Mouse (Mus musculus): ENCODE measurements around the gene Rnf216. TPM values are rescaled to one million over a fixed set of nuclear protein-coding genes. Genes with fewer than 3 reads are reported as not detected.

Rnf216 gene
- total RNA-seq, 2 experiments from 2014 or later, result 38.2 to 43.8 TPM

- no peak for ATAC-seq (replicated peaks; ENCODE audit: poor library complexity)
Measured at GRCm38 (mm10) chr5:143103231-143103630, 9.6 kb downstream of the Rnf216 start.

GRCm38 (mm10) chr5:143101626-143102025, 11.2 kb downstream of the Rnf216 start:
- no peak for ATAC-seq (replicated peaks; ENCODE audit: poor library complexity)

GRCm38 (mm10) chr5:143095256-143095655, 17.5 kb downstream of the Rnf216 start:
- ATAC-seq (replicated peaks; ENCODE audit: poor library complexity), result no peak

GRCm38 (mm10) chr5:143092891-143093290, 19.9 kb downstream of the Rnf216 start:
- no peak for ATAC-seq (replicated peaks; ENCODE audit: poor library complexity)

GRCm38 (mm10) chr5:143084898-143085297, 27.9 kb downstream of the Rnf216 start:
- peak; percentile 85 for ATAC-seq (replicated peaks; ENCODE audit: poor library complexity)

- ATAC-seq (replicated peaks; ENCODE audit: poor library complexity), result no peak
Measured at GRCm38 (mm10) chr5:143079806-143080205, 33.0 kb downstream of the Rnf216 start.

- peak; percentile 76 for ATAC-seq (replicated peaks; ENCODE audit: poor library complexity)
Measured at GRCm38 (mm10) chr5:143076603-143077143, 36.1 kb downstream of the Rnf216 start.

- no peak for ATAC-seq (replicated peaks; ENCODE audit: poor library complexity)
Measured at GRCm38 (mm10) chr5:143075987-143076386, 36.8 kb downstream of the Rnf216 start.

- ATAC-seq (replicated peaks; ENCODE audit: poor library complexity), result no peak
Measured at GRCm38 (mm10) chr5:143069048-143069447, 43.7 kb downstream of the Rnf216 start.

GRCm38 (mm10) chr5:143068382-143068781, 44.4 kb downstream of the Rnf216 start:
- ATAC-seq (replicated peaks; ENCODE audit: poor library complexity), result no peak

- peak; percentile 97 for ATAC-seq (replicated peaks; ENCODE audit: poor library complexity)
Measured at GRCm38 (mm10) chr5:143066551-143066958, 46.2 kb downstream of the Rnf216 start.

- 0 out of 2 replicates have a peak, but pooled peaks have one; percentile 4 for ATAC-seq (replicated peaks; ENCODE audit: poor library complexity)
Measured at GRCm38 (mm10) chr5:143066096-143066495, 46.7 kb downstream of the Rnf216 start.

- ATAC-seq (replicated peaks; ENCODE audit: poor library complexity), result no peak
Measured at GRCm38 (mm10) chr5:143065230-143065629, 47.6 kb downstream of the Rnf216 start.

GRCm38 (mm10) chr5:143062251-143062650, 50.5 kb downstream of the Rnf216 start:
- no peak for ATAC-seq (replicated peaks; ENCODE audit: poor library complexity)

- ATAC-seq (replicated peaks; ENCODE audit: poor library complexity), result no peak
Measured at GRCm38 (mm10) chr5:143061511-143061910, 51.3 kb downstream of the Rnf216 start.

- ATAC-seq (replicated peaks; ENCODE audit: poor library complexity), result no peak
Measured at GRCm38 (mm10) chr5:143060774-143061385, 51.9 kb downstream of the Rnf216 start.

GRCm38 (mm10) chr5:143059958-143060357, 52.8 kb downstream of the Rnf216 start:
- no peak for ATAC-seq (replicated peaks; ENCODE audit: poor library complexity)

- peak; percentile 21 for ATAC-seq (replicated peaks; ENCODE audit: poor library complexity)
Measured at GRCm38 (mm10) chr5:143059182-143059581, 53.6 kb downstream of the Rnf216 start.

GRCm38 (mm10) chr5:143058675-143059074, 54.1 kb downstream of the Rnf216 start:
- ATAC-seq (replicated peaks; ENCODE audit: poor library complexity), result no peak

GRCm38 (mm10) chr5:143058208-143058607, 54.6 kb downstream of the Rnf216 start:
- peak; percentile 69 for ATAC-seq (replicated peaks; ENCODE audit: poor library complexity)

GRCm38 (mm10) chr5:143057753-143058152, 55.0 kb downstream of the Rnf216 start:
- ATAC-seq (replicated peaks; ENCODE audit: poor library complexity), result peak; percentile 7; the same call in 1 of the 2 replicates

GRCm38 (mm10) chr5:143056191-143056880, 56.5 kb downstream of the Rnf216 start:
- ATAC-seq (replicated peaks; ENCODE audit: poor library complexity), result no peak

All from megakaryocyte progenitor cell, adult 5-6 weeks (primary cell).